Mouse (Mus musculus) retina, adult 2 months (tissue): ENCODE results near the gene Cby3.
"Not testable (repeated sequence)": the region's sequence is repeated elsewhere in the genome, so short reads cannot be mapped to it uniquely, and the experiment has no call there.

Source experiments
- DNase-seq: peaks from one replicate; pipeline ENCODE4 v3.0.0-alpha.2; 2012; ENCODE audit warnings: low read depth, low spot score

Cby3 gene

DNA sequence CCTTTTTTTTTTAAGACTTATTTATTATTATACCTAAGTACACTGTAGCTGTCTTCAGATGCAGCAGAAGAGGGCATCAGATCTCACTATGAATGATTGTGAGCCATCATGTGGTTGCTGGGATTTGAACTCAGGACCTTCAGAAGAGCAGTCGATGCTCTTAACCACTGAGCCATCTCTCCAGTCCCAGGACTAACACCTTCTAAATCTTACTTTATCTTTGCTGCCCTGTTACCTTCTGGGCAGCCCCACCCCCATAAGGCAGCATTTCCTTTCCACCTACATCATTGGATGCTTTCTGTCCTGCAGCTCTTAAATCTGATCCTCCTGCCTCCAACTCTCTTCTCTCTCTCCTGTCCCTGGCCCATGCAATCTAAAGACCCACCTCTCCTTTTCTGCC is 7.0 kb downstream of the Cby3 start:
- DNase-seq, result not testable (repeated sequence)

DNA sequence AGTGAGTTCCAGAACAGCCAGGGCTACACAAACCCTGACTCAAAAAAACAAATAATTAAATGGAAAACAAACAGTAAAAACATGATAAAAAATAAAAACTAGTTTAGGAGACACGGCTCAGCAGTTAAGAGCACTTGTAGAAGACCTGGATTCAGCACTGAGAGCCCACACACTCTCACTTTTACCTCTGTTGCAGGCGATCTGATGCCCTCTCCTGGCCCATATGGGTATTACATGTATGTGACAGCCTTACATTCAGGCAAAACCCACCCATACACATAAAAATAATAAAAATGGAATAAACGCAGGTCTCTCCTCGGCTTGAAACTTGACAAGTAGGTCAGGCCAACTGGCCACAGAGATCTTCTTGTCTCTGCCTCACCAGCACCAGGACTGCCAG is 10.3 kb downstream of the Cby3 start:
- DNase-seq, result peak; percentile 44

DNA sequence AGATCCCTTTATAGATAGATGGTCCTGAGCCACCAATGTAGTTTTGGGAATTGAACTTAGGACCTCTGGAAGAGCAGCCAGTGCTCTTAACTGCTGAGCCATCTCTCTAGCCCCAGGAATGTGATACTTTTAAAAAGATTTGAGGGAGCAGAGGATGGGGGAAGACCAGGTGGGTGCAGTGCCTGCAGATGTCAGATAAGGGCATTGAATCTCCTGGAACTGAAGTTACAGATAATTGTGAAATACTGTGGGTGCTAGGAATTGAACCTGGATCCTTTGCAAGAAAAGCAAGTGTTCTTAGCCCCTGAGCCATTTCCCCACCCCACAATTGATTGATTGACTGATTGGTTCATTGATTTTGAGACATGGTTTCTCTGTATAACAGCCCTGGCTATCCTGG is 11.1 kb downstream of the Cby3 start:
- no peak for DNase-seq

DNA sequence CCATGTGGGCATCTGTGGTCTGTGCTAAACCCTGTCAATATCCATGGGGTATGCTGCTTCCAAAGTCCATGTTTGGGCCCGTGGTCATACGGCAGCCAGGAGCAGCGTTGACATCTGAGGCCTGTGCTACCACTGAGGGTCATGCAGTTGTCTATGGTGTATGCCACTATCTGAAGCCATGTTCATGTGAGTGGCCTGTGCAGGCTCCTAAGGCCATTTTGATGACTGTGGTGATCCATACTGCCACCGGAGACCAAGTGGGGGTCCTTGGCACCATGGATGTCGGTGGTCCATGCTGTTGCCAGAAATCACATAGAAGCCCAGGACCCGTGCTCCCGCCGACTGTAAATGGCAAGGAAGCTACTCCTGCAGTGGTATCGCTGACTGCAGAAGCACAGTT is 13.3 kb downstream of the Cby3 start:
- no peak for DNase-seq

DNA sequence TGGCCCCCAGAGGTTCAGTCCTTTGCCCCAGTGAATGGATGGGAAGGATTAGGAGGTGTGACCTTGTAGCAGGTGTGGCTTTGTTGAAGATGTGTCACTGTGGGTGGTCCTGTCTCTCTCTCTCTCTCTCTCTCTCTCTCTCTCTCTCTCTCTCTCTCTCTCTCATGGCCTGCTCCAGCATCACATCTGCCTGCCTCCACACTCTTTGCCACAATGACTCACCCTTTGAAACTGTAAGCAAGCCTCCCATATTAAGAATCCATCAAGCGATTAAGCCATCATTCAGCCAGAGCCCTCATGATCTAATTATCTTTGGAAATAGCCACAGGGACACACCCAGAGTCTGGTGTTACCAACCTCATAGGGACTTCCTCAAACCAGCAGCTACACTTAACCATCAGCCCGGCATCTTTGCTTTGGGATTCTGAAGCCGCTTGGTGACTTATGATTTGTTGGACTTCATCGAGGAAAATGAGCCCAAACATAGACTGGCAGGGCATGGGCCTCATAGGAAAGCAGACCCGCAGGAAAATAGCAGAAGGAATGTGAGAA is 15.2 kb downstream of the Cby3 start:
- no peak for DNase-seq

DNA sequence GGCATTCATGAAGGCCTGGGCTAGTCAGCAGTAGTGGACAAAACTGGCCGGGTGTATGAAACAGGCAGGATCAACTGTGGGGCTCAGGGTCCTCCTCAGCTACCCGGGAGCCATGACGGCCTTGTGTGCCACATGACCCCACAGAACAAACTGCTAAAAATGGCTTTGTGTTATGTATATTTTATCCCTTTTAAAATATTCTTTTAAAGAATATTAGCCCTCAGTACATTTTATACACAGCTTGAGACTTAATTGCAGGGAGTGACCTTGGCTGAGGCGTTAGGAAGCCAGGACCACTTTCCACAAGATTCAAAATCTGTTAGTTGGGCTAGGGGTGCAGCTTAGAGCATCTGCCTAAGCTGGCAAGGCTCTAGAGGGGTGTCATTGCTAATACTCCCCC is 16.7 kb downstream of the Cby3 start:
- no peak for DNase-seq

DNA sequence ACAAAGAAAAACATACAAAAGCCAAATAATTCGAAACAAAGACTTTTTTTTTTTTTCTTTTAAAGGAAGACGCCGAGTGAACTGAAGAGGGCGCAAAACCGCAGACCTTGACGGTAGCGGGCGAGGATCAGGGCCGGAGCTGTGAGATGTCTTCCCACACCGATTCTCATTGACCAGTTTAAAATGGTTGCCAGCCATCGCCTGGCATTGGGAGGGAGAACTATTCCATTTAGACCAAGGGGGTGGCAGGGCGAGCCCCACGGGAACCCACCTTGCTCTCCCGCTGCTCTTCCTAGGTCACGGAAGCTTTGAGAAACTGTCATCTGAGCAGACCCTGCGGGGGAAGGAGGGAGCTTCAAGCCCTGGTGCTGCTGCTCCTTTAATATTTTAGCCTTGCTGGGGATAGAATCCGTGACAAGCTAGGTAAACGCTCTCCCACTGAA is 17.2 kb downstream of the Cby3 start:
- no peak for DNase-seq

DNA sequence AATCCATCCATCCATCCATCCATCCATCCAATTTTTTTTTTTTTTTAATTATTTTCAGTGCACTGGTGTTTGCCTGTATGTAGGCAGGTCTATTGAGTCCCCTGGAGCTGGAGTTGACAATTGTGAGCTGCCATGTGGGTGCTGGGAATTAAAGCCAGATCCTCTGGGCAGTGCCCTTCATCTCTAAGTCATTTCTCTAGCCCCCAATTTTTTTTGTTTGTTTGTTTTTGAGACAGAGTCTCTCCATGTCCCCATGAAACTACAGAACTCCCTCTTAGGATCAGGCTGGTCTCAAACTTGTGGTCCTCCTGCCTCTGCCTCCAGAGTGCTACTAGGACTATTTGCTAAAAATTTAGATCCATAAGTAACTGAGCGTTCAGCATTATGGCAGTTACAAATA is 17.6 kb downstream of the Cby3 start:
- DNase-seq, result no peak

DNA sequence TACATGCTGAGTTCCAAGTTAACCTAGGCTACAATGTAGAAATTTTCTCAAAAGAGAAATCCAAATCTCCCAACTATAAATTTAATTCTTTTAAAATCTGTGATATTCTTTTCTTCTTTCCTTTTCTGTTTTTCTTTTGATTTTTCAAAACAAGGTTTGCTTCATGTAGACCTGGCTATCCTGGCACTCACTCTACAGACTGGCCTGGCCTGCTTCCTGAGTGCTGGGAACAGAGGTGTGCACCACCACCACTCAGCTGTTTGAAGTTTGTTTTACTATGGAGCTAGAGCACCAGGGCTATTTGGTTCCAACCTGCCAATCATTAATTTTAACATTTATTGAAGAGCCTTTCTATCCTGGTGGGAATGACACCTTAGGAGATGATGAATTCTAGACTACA is 18.8 kb downstream of the Cby3 start:
- no peak for DNase-seq

DNA sequence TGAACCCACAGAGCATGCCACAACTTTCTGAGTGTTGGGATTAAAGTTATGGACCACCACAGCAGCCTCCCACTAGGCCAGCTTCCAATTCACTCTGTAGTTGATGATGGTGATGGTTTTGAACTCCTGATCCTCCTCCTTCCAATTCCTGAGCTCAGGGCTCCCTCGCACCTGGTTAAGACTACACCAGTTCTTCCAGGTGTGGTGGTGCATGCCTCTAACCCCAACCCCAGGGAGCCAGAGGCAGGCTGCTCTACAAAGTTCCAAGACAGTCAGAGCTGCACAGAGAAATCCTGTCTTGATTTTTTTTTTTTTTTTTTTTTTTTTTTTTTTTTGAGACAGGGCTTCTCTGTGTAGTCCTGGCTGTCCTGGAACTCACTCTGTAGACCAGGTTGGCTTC is 19.4 kb downstream of the Cby3 start:
- DNase-seq, result no peak

DNA sequence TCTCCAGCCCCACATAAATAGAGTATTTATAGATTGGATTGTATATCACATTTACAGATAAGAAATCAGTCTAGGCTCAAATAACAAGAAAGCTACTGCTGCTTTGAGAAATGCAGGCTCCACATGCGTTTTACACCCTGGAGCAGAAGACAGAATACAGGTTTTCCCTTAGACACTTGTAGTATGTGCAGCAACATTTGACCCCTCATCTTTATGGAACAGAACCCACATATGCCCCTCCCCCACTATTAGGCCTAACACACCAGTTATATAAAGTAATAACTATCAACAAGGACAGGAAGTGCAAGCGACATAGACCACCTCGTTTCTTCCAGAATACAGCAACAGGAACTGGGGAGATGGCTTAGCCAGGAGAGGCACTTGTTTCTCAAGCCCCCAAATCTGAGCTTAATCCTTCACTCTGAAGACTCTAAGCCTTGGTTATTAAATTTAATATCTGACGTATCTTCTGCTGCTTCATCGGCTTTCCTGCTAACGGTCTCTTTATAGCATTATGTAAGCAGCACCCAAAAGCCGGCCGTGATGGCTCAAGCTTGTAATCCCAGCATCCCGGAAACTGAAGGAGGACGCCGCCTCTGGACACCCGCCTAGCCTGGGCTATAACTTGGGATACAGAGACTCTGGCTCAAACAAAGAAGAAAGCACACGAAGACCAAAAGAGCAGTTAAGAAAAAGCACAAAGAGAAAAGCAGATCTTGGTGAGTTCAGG is 20.2 kb downstream of the Cby3 start:
- peak; percentile 33 for DNase-seq

DNA sequence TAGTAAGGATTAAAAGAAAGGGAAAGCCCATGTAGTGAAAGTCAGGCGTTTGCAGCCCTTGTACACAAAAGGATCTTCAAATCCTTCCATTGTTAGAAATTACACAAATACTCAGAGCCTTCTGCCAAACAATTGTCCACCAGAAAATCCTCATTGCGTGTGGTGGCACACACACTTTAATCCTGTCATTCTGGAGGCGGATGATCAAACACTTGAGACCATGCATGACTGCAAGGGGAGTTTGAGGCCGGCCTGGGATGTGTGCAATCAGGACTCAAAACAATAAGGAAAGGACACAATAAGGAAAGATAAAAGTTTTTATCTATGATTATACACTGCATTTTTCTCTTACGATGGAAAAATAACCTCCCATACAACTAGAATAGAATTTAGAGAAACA is 21.2 kb downstream of the Cby3 start:
- no peak for DNase-seq

DNA sequence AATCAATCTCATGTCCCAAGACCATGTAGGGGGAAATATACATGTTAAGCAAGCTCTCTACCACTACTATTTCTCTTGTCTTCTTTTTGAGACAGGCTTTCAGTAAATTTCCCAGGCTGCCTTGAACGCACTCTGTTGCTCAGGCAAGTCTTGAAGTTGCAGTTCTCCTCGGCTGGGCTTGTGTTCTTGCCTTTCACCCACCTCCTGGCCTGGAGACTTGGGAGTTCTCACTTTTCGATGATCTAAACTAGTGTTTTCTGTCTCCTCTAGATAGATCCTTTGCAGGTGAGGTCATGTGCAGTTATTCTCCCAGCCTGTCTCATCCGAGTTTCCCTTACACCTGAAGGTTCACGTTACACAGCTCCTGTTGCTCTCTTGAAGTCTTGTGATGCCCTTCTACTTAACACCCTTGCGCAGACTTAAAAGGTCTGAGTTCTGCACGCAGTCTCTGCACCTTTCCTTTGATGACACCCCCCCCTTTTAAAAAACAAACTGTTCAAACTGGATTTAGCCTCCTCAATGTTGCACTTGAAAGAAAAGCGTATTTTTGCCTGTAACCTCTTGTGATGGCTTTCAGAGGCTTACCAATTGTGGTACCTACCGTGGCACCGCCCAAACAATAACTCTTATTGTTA is 22.0 kb downstream of the Cby3 start:
- DNase-seq, result no peak

DNA sequence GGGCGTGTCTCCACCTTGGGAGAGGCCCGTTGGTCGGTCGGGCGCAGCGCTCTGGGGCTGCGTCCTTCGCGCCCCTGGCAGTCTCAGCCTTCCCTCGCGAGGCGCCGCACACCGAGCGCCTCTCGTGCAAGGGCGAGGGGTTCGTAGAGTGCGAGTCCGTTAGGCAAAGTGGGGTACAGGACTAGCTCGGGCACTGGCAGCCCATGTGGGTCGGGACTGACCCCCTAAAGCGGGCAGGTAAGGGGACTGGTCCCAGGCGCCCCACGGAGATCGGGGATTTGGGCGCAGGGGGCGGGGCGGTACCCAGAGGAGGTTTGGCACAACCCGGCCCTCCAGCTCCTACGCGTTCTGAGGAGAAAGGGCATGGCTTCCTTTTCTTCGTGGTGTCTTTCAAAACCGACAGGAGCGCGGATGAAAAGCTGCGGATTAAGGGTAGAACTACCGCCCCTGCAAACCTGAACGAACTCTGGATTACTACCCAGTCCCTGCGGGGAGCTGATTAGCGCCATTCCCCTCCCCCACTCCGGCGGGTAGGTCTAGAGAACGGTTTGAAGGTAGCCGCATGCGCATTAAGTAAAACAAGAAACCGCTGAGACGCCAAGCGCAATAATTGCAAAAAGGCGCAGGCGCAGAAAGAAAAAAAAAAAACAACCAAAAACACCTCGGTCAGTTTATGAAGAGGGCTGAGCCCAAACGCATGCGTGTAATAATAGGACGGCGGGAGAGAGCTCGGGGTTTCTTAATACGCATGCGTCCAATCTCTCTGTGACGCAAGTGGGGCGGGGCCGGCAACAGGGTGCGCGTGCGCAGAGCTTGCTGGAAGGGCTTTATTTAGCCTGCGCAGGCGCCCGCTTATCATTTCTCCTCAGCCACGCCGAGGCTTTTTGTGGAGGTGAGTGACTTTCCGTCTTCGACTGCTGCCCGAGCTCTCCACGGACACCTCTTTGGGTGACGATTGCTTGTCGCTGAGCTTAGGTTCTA is 22.9 kb downstream of the Cby3 start, which contains the start of gene Hnrnph1:
Gene Hnrnph1 (plus strand): TSS at position 80 of the 981 bp plus-strand sequence.
- peak; percentile 98 for DNase-seq

DNA sequence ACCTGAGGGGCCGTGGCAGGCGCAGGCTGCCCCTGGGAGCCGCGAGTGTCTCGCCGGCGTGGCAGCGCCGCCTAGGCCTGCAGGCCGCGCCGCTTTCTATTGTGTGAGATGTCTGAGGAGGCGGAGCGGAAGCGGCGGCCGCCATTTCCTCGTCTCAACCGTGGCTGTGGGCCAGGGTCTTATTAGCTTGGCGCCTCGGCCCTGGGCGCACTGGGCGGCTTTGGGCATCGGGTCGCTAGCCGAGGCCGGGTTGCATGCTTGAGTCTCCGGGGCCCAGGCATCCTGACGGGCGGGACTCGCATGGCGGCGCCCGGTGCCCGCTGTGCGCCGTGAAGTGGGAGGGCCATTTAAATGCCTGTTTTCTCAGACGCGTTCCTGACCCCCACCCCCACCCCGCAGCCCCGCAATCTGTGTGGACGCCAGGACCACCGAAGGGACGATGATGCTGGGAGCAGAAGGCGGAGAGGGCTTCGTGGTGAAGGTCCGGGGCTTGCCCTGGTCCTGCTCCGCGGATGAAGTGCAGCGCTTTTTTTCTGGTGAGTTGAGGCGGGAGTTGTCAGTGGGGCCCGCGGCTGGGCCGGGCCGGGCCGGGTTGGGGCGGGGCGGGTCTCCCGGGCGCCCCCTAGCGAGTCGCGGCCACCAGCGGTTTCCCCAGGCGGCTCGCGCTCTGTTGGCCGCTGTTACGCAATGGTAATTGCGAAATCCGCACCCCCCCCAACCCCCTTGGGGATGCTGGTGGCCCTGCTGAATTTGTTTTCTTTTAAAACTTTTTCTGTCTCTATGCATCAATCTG is 23.8 kb downstream of the Cby3 start:
- DNase-seq, result peak; percentile 47

DNA sequence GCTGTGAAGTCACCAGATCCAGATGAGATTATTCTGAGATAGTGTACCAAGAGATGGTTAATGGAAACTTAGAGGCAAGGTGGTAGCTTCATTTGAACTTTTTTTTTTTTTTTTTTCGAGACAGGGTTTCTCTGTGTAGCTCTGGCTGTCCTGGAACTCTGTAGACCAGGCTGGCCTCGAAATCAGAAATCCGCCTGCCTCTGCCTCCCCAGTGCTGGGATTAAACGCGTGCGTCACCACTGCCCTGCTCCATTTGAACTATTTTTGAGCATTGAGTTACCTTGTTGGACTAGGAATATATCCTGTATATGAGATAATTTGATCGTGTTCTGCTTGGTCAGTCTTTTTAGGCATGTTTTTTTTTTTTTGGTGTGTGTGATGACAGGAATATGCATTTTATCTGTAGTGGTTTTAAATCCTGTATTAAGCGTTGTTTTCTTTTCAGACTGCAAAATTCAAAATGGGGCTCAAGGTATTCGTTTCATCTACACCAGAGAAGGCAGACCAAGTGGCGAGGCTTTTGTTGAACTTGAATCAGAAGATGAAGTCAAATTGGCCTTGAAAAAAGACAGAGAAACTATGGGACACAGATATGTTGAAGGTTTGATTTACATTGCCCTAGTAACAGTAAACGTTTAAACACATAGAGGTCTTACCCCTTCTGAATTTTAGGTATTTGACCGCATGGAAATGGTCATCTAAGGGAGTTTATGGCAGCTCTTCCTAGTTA is 24.9 kb downstream of the Cby3 start:
- no peak for DNase-seq

DNA sequence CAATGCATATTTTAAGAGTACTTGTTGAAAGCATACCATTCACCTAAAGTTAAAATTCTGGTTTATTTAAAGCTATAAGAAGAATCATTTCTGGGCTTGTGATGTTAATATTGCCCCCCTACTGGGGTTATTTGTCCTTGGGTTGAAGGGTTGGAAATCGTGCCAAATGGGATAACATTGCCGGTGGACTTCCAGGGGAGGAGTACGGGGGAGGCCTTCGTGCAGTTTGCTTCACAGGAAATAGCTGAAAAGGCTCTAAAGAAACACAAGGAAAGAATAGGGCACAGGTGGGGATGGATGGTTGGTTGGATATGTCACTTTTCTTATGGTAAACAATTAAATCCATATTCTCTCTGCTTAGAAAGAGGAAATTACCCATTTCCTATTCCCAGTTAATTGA is 27.0 kb downstream of the Cby3 start:
- no peak for DNase-seq

DNA sequence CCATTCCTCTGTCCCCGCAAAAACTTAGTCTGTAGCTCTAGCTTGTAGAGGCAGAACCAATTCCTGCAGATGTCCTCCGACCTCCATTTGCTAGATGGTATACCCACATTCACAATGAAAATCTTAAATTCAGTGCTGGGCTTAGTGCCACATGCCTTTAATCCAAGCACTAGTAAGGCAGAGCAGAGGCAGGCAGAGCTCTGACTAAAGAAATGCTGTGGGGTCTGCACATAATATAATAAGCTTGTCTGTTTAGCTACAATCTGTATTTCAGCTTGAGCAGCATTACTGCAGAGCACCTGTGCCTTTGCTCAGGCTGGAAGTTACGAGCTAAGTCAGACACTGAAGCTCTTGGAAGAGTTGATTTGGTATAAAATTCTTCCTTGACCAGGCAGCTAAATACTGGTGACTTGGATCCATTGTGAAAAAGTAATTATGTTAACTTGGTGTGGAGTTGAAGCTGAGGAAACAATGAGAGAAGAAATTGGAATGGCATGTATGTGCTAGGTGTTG is 33.0 kb downstream of the Cby3 start:
- no peak for DNase-seq

DNA sequence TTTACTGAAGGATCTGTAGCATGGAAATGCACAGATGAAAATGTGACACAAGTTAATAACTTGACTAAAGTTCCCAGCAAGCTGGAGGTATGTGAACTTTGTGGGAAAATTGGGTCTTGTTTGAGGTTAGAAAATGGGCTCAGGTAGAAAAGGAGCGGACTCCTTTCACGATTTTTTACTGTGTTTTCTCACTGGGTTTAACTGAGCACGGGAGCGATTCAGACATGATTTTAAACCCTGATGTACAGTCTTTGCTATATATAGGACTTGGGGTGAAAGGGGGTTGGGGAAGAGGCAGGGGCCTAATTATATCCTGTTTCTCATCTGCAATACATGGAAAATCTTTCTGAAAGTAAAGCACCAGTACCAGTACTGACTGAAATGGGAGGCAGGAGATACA is 33.4 kb downstream of the Cby3 start:
- no peak for DNase-seq

DNA sequence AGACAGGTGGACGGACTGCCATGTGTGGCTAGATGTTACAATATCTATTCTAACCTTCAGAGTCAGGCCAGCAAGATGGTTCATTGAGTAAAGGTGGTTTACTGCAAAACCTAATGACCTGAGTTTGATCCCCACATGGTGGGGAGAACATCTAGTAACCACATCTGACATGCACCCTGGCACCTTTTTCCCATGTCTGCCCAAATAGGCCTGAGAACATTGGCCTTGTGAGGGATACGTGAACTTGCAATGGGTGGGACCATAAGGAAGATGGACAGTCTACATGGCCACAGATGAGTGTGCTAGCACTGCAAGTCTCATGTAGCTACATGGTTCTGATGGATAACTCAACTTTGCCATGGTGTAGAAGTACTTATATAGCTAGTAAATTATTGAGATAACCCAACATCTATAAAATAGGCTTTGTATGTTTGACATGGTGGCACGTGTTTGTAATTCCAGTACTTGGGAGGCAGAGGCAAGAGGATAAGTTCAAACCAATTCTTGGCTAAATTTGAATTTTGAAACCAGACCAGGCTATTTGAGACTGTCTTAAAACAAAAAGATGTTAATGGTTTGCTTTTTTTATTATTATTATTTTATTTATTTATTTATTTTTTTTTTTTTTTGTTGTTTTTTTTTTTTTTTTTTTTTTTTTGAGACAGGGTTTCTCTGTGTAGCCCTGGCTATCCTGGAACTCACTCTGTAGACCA is 34.1 kb downstream of the Cby3 start:
- no peak for DNase-seq
